Mouse (Mus musculus): ENCODE results near the gene Svep1. TPM values are rescaled to one million over a fixed set of nuclear protein-coding genes. Genes with fewer than 3 reads are reported as not detected.

Svep1 gene
- total RNA-seq, 2 experiments from 2014 or later: 1.4 to 1.6 TPM

DNA sequence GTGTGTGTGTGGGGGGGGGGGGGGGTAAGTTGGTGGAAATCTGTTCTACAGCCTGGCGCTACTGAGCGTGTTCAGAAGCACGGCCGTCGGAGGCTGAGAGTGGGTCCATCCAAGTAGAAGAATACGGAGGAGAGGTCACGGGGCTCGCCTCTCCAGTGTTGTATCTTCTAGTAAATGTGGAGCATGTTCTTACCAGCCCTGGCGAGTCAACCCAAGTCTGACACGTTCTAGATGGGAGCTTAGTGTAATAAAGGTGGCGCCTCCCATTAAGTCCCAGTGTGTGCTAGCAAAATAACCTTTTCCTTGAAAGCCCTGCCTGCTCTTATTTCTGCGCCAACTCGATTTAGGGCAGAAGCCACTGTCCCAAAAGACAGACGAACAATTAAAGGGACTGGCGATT lies 29.4 kb downstream of the Svep1 start:
- intact Hi-C loops (cut with DNase I): no loop called here
- no peak for DNase-seq (ENCODE audit: extremely low spot score in 1 of 2, low spot score in 2 of 2)

GRCm38 (mm10) chr4:58174435-58174987 lies 32.1 kb downstream of the Svep1 start:
- intact Hi-C loops (cut with DNase I): no loop called here
- DNase-seq (ENCODE audit: extremely low spot score in 1 of 2, low spot score in 2 of 2): peak in 1 of 2 experiments; percentile 26

DNA sequence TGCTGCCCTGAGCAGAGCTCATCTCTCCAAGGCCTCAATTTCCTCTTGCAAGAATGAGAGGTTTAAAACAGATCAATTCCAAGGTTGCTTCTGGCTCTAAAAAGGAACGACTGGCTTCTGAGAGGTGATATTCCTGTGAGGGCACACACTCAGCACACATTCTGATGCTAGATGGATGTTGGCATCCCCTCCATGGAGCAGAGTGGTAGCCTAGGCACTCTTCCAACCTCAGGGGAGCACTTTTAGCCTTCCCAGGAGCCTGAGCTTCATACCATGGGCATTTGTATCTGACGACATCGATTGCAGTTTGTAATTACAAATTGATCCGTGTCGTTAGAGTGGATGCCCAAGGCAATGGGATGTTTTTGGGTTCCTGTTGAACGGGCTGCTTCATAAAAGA lies 33.3 kb downstream of the Svep1 start:
- intact Hi-C loops (cut with DNase I): no loop called here
- no peak for DNase-seq (ENCODE audit: extremely low spot score in 1 of 2, low spot score in 2 of 2)

GRCm38 (mm10) chr4:58170430-58170829 lies 36.2 kb downstream of the Svep1 start:
- intact Hi-C loops (cut with DNase I): no loop called here
- DNase-seq (ENCODE audit: extremely low spot score in 1 of 2, low spot score in 2 of 2): no peak

DNA sequence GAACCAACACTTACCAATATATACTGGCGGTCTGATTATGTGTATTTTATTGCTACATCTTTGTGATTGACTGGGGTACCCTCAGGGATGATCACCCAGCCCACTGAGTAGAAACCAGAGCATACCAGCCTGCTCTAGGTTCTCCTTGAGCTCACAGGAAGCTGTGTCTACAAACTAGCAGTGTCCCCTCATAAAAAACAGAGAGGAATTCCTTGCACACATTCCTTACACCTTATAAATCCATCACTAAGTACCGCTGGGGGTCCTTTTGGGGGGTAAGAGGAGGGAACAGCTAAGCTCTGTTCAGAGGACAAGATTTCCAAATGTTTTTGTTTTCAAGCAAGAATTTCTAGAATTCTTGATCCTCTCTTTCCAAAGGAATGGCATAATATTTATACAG lies 36.7 kb downstream of the Svep1 start:
- DNase-seq (ENCODE audit: extremely low spot score in 1 of 2, low spot score in 2 of 2): no peak
- intact Hi-C loops (cut with DNase I): no loop called here

- intact Hi-C loops (cut with DNase I): no loop called here
- DNase-seq (ENCODE audit: extremely low spot score in 1 of 2, low spot score in 2 of 2): no peak
These were observed 38.3 kb downstream of the Svep1 start for GRCm38 (mm10) chr4:58168366-58168765.

GRCm38 (mm10) chr4:58165711-58166110 lies 40.9 kb downstream of the Svep1 start:
- no peak for DNase-seq (ENCODE audit: extremely low spot score in 1 of 2, low spot score in 2 of 2)
- intact Hi-C loops (cut with DNase I): no loop called here

DNA sequence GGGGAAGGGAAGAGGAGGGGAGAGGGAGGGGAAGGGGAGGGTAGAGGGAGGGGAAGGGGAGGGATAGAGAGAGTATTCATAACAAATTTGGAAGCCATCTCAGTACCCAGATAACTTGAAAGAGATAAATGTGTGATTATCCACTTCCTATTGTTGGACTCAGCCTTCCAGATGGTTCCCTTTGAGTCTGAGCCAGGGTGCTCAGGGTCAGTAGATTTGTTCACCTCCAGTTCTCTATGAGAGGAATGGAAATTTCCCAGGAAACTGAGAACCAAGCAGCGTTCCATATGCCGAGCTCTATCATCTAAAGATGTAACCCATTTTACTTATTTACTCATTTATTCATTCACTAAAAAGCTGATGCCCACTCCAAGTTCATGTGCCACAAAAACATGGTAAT lies 44.8 kb downstream of the Svep1 start:
- intact Hi-C loops (cut with DNase I): no loop called here
- no peak for DNase-seq (ENCODE audit: extremely low spot score in 1 of 2, low spot score in 2 of 2)

DNA sequence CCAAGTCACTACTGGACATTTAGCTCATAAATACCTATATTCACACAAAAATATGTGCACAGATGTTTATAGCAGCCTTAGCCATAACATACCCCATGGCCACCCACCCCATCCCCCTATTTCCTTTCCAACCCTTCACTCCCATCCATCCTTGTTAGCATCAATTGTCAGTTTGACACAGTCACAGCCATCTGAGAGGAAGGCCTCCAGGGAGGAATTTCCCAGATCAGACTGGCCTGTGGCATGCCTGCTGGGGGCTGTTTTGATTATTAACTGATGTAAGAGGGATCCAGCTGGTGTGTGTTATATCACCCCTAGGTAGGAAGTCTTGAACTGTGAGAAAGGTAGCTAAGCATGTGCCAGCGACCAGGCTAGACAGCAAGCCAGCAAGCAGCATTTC lies 47.1 kb downstream of the Svep1 start:
- intact Hi-C loops (cut with DNase I): no loop called here

DNA sequence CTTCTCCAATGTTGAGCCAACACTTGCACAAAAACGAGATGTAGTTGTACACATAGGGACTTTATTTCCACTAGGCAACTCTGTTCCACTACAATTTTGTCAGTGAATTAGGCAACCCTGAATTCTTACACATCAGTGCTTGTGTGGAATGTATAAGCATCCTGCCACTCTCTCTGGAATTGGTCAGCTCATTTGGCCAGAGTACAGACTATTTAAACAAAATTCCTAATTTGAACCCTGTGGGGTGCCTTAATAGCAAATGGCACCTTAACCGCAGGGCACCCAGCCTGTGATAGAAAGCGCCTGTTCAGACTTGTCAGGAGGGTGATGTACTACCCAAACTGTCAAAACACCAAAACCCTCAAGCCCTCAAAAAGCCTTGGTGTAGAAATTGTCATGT lies 56.4 kb downstream of the Svep1 start:
- intact Hi-C loops (cut with DNase I): no loop called here
- DNase-seq (ENCODE audit: extremely low spot score in 1 of 2, low spot score in 2 of 2): no peak

More for the DNA sequence above, 47.1 kb downstream of the Svep1 start:
- DNase-seq (ENCODE audit: extremely low spot score in 1 of 2, low spot score in 2 of 2): no peak

DNA sequence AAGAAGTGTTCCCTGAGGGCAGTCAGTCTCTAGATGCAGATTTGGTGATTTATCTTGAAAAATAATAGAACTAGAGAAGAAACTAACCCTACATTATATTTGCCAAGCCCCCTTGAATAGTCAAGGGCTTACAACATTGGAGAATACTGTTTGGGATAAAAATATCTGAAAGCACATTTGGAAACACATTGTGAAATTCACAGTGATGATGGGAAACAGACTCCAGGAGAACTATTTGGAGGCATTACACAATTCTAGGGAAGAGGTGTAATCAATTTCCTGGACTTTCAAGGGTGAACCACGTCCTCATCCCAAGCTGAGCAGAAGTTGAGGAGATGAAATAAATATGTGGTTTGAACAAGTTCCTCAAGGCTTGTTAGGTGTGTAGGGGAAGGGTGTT lies 57.5 kb downstream of the Svep1 start:
- DNase-seq (ENCODE audit: extremely low spot score in 1 of 2, low spot score in 2 of 2): no peak
- intact Hi-C loops (cut with DNase I): no loop called here

DNA sequence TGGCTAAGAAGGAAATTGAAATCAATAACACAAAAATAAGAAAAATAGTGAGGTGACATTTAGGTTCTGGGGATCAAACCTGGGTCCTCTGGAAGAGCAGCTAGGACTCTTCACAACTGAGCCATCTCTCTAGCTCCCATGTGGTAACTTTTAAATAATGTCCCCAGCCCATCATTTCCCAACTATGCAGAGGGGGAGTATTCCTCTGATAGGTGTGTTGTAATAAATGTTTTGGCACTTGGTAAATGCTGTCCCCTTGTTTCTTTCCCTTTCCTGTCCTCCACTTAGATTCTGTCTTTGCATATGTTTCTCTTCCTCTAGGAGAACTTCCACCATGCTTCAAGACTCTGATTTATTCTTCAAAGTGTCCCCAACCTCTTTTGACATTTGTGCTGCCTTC lies 58.1 kb downstream of the Svep1 start:
- DNase-seq (ENCODE audit: extremely low spot score in 1 of 2, low spot score in 2 of 2): no peak
- intact Hi-C loops (cut with DNase I): no loop called here

GRCm38 (mm10) chr4:58146676-58147075 lies 60.0 kb downstream of the Svep1 start:
- no peak for DNase-seq (ENCODE audit: extremely low spot score in 1 of 2, low spot score in 2 of 2)
- intact Hi-C loops (cut with DNase I): no loop called here

GRCm38 (mm10) chr4:58139764-58140556 lies 66.7 kb downstream of the Svep1 start:
- no peak for DNase-seq (ENCODE audit: extremely low spot score in 1 of 2, low spot score in 2 of 2)
- intact Hi-C loops (cut with DNase I): no loop called here

DNA sequence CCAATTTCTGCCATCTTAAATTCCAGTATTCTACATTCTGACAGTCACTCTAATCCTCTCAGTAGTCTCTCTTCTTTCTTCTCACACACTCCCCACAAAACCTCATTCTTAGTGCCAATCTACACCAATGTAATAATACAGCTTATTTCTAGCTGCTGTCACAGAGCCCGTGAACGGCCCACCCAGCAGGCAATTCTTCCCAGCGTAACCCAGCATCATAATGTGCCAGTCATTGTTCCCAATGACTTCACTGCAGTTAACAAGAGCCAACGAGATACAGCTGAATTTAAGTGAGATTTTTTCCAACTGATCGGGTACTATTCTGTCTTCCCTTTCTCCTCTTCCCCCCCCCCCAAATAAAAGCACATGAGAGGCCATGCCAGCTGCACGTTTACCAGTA lies 67.4 kb downstream of the Svep1 start:
- DNase-seq (ENCODE audit: extremely low spot score in 1 of 2, low spot score in 2 of 2): no peak
- intact Hi-C loops (cut with DNase I): no loop called here

DNA sequence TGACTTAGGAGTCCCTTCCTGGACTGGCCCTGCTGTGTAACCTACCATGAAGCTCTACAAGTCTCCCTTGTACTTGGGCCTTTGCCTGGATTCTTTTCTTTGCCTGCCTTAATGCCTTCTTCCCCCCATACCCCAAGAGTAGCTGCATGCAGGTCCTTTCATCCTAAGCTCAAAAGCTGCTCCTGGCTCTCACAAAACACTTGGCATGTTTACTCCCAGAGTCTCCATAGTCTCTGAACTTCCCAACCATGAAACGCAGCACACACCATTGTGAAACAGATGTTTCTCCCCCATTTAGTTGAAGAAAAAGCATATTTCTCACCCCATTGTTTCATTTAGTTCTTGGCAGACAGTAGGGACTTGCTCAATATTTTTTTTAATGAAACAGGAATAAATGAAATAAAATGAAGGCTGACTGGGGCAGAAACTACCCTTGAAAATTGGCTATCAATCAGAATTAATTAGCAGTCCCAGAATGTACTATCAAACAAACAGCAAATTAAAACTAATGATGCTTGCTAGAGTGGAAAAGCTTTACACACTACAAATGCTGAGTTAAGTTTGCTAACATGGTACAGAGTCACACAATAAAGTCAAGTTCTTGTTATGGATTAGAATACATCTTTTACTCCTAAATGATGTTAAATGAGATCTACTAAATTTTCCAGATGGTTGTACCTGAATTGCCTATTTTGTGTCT lies 72.9 kb downstream of the Svep1 start:
- intact Hi-C loops (cut with DNase I): no loop called here
- DNase-seq (ENCODE audit: extremely low spot score in 1 of 2, low spot score in 2 of 2): no peak

- DNase-seq (ENCODE audit: extremely low spot score in 1 of 2, low spot score in 2 of 2): no peak
- intact Hi-C loops (cut with DNase I): no loop called here
These were observed 76.8 kb downstream of the Svep1 start for GRCm38 (mm10) chr4:58129844-58130243.

GRCm38 (mm10) chr4:58127024-58127423 lies 79.6 kb downstream of the Svep1 start:
- intact Hi-C loops (cut with DNase I): no loop called here

GRCm38 (mm10) chr4:58115452-58115851 lies 91.2 kb downstream of the Svep1 start:
- intact Hi-C loops (cut with DNase I): no loop called here
- DNase-seq (ENCODE audit: extremely low spot score in 1 of 2, low spot score in 2 of 2): no peak

More at GRCm38 (mm10) chr4:58127024-58127423, 79.6 kb downstream of the Svep1 start:
- no peak for DNase-seq (ENCODE audit: extremely low spot score in 1 of 2, low spot score in 2 of 2)

GRCm38 (mm10) chr4:58111008-58111407 lies 95.7 kb downstream of the Svep1 start:
- intact Hi-C loops (cut with DNase I): no loop called here
- no peak for DNase-seq (ENCODE audit: extremely low spot score in 1 of 2, low spot score in 2 of 2)
